Mouse (Mus musculus): Measurements from ENCODE around the gene Hsd3b7.
"Not testable (repeated sequence)": the region's sequence is repeated elsewhere in the genome, so short reads cannot be mapped to it uniquely, and the experiment has no call there.

The Hsd3b7 gene

DNA sequence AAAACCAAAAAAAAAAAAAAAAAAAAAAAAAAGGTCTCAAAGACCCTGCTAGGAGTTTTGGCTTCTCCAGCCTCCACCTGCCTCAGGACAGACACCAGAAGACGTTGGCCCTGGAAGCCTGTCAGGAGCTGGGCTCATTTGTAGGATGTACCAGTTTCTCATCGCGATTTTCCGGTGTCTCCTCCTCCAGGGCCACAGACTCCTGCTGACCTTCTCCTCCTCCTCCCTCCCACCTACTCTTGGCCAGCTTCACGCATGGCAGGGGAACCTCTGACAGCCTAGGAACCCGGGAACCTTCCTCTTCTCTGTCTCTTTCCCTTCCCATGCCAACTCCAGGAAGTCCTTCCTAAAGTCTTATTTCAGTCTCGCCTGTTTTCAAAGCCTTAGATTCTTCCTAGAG, 16.6 kb downstream of the Hsd3b7 start:
- no peak for DNase-seq (ENCODE audit: low spot score)

DNA sequence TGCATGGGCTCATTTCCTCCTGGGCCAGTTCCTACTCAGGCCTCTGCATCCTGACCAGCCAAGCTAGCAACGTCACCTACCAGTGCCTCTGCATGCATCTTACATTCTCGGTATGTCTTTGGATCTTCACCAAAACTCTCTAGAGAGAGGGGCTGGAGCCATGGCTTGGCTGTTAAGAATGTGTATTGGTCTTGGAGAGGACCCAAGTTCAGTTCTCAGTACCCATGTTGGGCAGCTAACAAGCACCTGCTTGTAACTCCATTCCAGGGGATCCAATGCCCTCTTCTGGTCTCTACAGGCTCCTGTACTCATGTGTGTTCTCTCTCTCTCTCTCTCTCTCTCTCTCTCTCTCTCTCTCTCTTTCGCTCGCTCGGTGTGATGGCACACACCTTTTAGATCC, 17.4 kb downstream of the Hsd3b7 start:
- no peak for DNase-seq (ENCODE audit: low spot score)

DNA sequence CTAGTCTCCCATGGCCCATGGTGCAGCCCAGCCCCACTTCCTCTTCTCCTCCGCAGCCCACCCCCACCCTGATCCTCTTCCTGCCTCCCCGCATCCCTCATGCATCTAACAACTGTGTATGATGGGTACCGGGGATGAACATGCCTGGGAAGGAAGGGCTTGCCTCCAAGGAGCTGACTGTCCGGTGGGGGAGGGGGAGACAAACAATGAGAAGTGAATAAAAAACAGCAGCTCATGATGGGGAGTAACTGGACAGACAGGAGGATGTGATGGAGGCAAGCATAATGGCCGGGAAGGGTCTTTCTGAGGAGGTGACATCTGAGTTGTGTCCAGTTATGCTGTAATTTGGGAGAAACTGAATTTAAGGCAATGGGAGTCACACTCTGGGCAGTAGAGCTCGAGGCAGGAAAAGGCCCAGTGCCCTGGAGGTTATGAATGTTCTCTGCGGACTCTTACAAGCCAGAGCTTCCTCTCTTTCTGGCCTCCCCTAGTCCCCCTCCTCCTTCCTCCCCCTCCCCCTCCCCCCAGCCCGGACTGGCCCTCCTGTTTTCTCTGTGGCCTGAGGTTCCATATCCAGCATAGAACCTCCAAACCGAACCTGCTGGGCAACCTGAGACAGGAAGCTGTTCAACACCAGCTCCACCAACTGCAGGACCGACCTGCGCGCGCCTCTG, 20.6 kb downstream of the Hsd3b7 start:
- DNase-seq (ENCODE audit: low spot score), result no peak

DNA sequence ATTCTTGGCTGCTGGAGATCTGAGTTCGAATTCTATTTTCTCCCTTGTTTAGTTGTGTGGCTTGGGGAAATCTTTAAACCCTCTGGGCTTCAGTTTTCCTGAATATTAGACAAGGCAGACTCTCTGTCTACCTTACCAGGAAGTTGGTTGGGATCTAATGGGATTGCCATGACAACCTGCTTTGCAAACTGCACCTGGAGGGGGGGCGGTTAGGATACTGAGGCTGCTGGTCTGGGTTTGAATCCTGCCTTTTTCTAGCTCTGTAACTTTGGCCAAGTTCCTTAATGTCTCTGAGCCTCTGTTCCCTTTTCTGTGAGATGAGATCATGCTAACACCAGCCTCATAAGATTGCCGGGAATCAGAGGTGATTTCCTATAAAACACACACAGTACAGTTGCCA, 22.1 kb downstream of the Hsd3b7 start:
- no peak for DNase-seq (ENCODE audit: low spot score)

DNA sequence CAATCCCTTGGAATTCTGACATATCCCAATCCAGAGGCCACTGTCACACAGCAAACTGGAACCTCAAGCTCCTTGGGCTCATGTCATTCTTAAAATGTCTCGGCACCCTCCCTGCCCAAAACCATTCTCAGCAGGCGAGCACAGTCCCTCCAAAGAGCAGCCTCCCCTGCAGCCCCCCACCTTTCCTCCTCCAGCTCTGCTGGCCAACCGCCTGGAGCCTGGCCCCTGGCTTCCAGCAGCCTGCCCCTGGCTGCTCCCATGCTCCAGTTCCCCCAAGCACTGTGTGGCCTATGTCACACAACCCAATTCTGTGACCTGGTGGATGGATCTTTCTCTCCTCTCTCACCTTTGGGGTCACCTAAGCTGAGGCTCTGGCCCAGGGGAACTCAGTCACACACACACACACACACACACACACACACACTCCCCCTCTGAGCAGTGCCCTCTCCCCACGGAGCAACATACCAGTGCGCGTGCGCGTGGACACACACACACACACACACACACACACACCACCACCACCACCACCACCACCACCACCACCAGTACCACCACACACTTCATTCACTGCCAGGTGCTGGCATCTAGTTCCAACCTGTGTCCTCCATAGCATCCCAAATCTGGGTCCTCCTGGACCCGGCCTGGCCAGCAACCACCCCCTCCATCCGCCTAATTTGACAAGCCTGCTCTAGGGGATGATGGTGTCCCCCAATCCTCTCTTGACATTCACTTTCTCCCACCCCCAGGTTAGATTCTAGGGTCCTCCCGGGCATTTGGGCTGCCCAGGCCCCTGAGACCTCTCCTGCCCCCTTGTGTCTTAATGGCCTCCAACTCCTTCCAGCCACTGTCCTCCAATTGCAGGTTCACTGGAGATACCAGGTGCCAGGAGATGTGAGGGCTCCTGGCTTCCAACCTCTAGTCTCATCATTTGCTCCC, 23.1 kb downstream of the Hsd3b7 start:
- no peak for DNase-seq (ENCODE audit: low spot score)

DNA sequence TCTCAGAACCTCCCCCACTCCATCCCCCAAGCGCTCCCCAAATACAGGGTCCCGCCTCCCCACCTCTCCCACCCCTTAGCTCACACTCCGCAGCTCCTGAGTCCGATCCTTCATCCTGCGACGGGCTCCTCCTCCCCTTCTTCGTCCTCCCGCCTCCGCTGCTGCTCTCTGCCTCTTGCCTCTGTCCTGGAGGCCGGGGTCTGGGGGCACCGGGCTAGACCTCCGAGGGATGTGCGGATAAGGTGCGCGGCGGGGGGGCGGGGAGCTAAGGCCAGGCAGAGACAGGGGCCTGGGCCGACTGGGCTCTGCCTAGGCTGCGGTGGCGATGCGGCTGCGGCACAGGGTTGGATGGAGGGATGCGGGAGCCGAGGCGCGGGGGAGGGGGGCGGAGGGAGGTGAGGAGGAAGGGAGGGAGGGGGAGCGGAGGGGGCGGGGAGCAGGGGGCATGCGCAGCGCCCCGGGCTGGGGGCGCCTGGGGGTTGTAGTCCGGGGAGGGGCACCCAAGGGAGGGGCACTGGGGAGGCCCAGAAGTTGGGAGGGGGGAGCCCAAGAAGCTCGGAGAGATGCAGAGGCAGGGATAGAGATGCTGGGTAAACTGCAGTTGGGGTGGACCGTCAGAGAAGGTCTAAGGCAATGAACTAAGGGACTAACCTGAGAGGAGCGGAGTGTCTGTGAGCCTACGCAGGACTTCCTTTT, 23.9 kb downstream of the Hsd3b7 start, which contains the start of the genes Stx4a and Stx1b:
Gene Stx4a, plus strand, starts transcription at position 119 of the 696 bp plus-strand sequence.
Gene Stx1b, minus strand, starts transcription at position 374 of the 696 bp plus-strand sequence.
- no peak for DNase-seq (ENCODE audit: low spot score)

DNA sequence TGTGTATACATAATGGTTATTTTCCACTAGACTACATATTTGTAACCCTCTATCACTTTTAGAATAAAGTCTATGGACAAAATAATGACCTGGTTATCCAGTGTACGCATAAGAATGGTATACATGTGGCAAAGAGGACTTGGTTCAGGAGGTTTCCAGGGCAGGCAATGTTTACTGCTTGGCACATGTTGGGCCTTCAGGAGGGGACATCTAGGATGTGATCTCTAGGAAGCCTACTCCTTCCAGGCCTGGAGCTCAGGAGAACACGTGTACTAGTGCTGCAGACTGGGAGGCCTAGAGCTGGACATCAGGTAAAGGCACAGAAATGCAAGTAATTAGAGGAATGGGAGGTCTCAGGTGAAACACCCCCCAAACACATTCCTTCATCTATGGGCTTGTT, 35.1 kb downstream of the Hsd3b7 start:
- no peak for DNase-seq (ENCODE audit: low spot score)

DNA sequence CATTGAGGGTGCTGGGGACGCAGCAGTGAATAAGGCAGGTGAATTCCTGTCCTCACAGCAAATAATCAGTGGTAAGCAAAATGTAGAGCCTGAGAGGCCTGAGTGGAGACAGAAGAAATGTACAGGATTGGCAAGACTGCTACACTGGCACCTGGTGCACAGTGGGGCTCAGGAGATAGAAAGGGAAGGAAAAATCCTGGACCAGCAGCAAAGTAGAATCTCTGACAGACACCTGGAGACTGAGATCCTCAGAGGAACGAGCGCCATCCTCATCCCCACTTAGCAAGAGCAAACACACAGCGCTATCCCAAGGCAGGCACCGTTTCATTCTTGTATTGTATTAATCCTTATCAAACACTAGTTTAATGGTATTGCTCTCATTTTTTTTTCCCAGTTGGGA, 37.1 kb downstream of the Hsd3b7 start:
- no peak for DNase-seq (ENCODE audit: low spot score)

DNA sequence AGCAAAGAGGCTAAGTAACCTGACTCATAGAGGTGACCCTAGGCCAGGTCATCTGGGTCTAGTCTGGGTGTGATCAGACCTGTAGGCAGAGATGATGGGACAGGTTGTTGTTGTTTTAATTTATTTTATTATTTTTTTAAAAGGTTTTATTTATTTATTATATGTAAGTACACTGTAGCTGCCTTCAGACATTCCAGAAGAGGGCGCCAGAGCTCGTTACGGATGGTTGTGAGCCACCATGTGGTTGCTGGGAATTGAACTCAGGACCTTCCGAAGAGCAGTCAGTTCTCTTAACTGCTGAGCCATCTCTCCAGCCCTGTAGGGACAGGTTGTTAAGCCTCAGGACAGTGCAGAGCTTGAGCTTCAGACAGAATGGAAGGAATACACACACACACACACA, 37.5 kb downstream of the Hsd3b7 start:
- not testable (repeated sequence) for DNase-seq (ENCODE audit: low spot score)

DNA sequence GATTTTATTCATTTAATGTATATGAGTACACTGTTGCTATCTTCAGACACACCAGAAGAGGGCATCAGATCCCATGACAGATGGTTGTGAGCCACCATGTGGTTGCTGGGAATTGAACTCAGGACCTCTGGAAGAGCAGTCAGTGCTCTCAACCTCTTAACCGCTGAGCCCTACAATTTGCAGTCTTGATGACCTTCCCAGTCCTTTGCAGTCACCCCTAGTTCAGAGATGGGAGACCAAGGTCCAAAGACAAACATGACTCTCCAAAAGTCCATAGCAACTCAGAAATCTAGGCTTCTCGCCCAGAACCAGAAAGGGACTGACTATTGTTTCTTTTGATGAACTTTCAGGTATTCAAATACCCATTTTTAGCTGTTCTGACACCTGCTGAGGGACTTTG, 39.6 kb downstream of the Hsd3b7 start:
- not testable (repeated sequence) for DNase-seq (ENCODE audit: low spot score)

DNA sequence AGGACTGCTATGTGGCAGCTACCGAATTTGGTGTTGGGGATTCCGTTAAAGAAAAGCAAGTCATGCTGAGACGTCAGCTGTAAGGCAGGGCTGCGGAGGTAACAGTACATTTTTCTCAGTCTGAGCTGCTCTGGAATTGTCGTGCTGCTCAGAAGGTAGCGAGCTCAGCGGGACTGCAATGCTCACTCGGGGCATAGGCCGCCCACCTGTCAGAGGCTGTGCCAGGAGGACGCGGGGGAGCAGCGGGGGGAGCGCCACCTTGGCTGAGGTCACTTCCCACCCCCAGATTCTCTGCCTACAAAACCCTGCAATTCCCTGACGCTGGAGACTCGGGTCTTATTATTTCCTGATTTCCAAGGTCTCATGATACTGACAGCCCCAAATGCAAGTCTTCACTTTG, 40.5 kb downstream of the Hsd3b7 start:
- peak; percentile 48 for DNase-seq (ENCODE audit: low spot score)

DNA sequence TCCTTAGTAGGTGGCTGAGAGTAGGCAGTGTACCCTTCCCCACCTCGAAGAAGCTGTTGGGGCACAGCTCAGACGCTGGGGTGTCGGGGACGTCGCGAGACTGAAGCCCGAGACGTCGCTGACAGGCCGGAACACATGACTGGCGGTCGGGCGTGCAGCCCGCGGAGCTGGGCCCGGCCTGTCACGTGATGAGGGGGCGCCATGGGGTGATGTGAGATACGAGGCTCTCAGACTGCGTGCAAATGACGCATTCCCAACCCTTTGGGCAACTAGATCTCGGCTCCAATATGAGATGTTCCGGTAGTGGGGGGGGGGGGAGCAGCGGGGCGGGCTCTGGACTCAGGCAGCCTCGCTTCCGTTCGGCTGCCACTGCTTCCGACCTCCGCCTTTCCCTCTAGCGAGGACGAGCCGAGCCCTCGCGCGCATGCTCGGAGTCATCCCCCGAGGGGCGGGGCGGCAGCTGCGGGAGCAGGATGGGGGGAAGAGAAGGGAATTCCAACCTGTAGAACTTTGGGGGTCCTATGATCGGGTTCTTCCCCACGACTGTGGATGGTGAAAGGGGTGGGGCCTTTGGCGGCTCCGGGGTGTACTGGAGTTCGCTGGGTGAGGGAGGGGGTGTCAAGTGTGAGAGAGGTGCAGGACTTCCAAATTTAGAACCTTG, 41.1 kb downstream of the Hsd3b7 start:
- peak; percentile 89 for DNase-seq (ENCODE audit: low spot score)

DNA sequence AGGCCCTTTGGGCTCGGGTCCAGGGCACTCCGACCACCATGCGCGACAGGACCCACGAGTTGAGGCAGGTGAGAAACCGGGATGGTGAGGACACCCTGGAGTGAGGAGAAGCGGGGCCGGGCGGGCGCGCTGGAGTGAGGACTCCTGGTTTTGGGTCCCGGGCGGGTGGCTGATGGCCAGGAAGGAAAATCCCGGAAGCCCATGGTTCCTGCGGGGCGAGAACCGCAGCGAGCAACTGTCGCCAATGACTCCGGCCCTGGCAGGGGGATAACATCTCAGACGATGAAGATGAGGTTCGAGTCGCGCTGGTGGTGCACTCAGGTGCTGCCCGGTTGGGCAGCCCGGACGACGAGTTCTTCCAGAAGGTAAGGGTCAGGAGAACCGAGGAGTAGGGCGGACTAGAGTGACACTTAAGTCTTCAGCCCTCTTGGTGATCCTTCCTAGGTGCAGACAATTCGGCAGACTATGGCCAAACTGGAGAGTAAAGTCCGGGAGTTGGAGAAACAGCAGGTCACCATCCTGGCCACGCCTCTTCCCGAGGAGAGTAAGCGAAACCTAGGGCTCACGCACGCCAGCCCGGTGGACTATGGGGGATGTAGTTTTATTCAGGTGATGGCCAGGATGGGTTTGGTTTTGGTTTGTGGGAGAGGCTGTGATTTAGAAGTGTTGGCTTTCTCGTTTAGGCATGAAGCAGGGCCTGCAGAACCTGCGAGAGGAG, 41.8 kb downstream of the Hsd3b7 start:
- DNase-seq (ENCODE audit: low spot score), result peak; percentile 68

DNA sequence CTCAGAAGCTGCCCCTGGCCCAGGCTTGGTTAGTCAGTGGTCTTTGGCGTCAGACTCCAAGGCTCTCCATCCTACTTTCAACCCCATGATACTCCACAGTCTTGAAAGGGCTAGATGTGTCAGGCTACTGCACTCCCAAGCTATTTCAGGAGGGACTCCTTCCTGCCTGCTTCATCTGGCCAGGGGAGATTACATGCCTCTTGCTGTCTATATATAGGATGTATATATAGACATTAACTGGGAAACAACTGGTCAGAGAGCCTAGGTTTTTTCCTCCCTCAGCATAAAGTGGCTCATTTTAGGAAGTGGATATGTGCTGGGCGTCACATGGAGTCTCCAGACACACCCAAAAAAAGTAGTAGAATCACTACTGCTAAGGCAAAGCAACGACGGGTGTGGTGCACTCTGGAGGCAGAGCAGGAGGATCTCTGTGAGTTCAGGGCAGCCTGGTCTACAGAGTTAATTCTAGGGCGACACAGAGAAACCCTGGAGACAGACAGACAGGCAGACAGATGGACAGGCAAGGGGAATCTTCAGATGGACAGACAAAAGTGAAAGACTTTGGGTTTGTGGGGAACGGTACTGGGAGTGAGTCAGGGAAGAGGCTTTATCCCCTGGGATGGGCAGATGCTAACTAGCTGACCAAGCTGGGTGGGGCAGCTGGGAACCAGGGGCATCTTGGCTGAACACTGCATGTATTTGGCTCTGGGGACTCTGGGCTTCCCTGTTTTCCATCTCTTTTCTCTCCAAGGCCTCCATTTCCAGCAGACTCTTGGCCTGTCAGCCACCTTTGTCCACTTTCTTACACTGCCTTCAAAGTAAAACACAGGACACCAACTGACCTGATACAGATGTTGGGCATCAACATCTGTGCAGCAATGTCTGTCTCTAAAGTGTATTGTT, 49.8 kb downstream of the Hsd3b7 start:
- DNase-seq (ENCODE audit: low spot score), result no peak

DNA sequence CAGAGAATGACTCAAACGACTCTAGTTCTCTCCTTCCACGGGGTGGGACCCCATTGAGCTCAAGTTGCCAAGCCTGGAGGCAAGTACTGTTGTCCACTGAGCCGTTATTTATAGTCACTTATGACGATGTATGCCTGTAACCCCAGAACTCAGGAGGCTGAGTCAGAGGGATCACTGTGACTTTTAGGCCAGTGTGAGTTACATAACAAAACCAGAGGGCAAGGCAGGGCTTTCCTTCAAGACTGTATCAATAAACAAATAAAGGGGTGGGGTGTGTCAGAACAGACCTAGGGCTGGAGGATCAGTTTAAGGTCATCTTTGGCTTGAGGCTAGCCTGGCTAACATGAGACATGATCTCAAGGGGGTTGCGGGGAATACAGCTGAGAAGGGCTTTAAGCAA, 50.5 kb downstream of the Hsd3b7 start:
- no peak for DNase-seq (ENCODE audit: low spot score)

All from urinary bladder, postnatal 25 days (tissue).